Mouse (Mus musculus): ENCODE results near the gene Itsn1. TPM values are rescaled to one million over a fixed set of nuclear protein-coding genes. Genes with fewer than 3 reads are reported as not detected.

Gene Itsn1
- polyA plus RNA-seq, 1 experiment from 2014 or later = 60.7 TPM

DNA sequence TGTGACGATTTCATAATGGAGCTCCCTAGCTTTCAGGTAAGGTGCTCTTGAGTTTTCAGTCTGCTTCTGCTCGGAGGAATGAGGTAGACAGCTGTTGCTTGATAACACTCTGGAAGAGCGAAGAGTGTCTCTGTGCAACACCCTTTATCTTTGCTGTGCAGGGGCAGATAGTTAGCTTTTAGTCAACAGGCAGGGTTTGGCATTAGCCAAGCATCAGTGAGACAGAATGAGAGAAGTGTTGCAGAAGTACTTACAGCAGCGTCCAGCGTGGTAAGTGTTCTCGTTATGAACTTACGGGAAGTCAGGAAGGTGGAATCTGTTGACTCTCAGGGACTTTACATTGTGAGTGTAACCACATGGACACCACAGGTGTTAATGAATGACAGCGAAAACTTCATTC lies 75.3 kb downstream of the Itsn1 start:
- peaks cover 17% of the 10 kb centered on the region for H3K36me3 ChIP-seq (ENCODE audit: control insufficient read depth, insufficient read depth, low read length)
- WGBS = 93% methylated on average over 8 of the region's 8 CpGs
- H3K27me3 ChIP-seq (ENCODE audit: control insufficient read depth, insufficient read depth, low read depth, low read length) = no peaks in the 10 kb centered on the region
- no peak overlapping the region for H3K4me2 ChIP-seq (ENCODE audit: low read length)
- H3K4me1 ChIP-seq (ENCODE audit: control insufficient read depth, insufficient read depth, low read length) = no peaks in the 10 kb centered on the region
- ATAC-seq = no peak
- no peak overlapping the region for H3K27ac ChIP-seq (ENCODE audit: low read length)
- H3K4me3 ChIP-seq (ENCODE audit: low read depth, low read length) = no peak overlapping the region
- H3K9me3 ChIP-seq (replicated peaks; ENCODE audit: control insufficient read depth, low read length, poor library complexity, severe bottlenecking) = no peaks in the 10 kb centered on the region
- H3K9ac ChIP-seq (ENCODE audit: low read depth, low read length) = no peak overlapping the region

DNA sequence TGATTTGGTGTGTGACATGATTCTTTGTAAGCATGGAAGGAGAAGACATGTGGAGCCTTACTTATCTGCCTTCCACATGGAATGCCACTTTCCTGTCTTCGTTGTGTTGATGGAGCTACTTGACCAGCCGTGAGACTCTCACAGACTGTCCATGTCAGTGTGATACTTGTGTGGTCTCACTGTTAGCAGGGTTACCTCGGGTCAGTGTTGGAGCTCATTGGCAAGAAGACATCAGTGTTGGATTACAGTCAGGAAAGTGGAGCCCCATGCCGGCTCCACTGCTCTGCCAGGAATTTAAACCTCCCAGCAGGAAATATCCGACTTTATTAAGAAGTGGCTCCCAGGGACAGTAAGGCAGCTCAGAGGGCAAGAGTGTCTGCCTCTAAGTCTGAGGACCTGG lies 75.8 kb downstream of the Itsn1 start:
- Histone ChIP-seq H3K36me3 (ENCODE audit: control insufficient read depth, insufficient read depth, low read length) (peaks cover 17% of the 10 kb centered on the region), H3K9me3 (replicated peaks; ENCODE audit: control insufficient read depth, low read length, poor library complexity, severe bottlenecking) (no peaks in the 10 kb centered on the region)
- 78% methylated on average over 5 of the region's 5 CpGs for WGBS

GRCm38 (mm10) chr16:91810235-91810634 lies 81.2 kb downstream of the Itsn1 start:
- ATAC-seq = no peak
- H3K4me1 ChIP-seq (ENCODE audit: control insufficient read depth, insufficient read depth, low read length) = no peaks in the 10 kb centered on the region
- WGBS = 91% methylated on average over 7 of the region's 7 CpGs
- H3K9me3 ChIP-seq (replicated peaks; ENCODE audit: control insufficient read depth, low read length, poor library complexity, severe bottlenecking) = no peaks in the 10 kb centered on the region
- H3K36me3 ChIP-seq (ENCODE audit: control insufficient read depth, insufficient read depth, low read length) = peaks cover 6% of the 10 kb centered on the region; the same call in 1 of the 2 replicates
- H3K9ac ChIP-seq (ENCODE audit: low read depth, low read length) = no peak overlapping the region
- no peak overlapping the region for H3K27ac ChIP-seq (ENCODE audit: low read length)
- H3K27me3 ChIP-seq (ENCODE audit: control insufficient read depth, insufficient read depth, low read depth, low read length) = no peaks in the 10 kb centered on the region
- no peak overlapping the region for H3K4me2 ChIP-seq (ENCODE audit: low read length)
- no peak overlapping the region for H3K4me3 ChIP-seq (ENCODE audit: low read depth, low read length)

More for the DNA sequence above, 75.8 kb downstream of the Itsn1 start:
- no peak overlapping the region for H3K27ac ChIP-seq (ENCODE audit: low read length)
- H3K27me3 ChIP-seq (ENCODE audit: control insufficient read depth, insufficient read depth, low read depth, low read length) = no peaks in the 10 kb centered on the region
- H3K9ac ChIP-seq (ENCODE audit: low read depth, low read length) = no peak overlapping the region
- no peak overlapping the region for H3K4me3 ChIP-seq (ENCODE audit: low read depth, low read length)
- no peak for ATAC-seq
- H3K4me2 ChIP-seq (ENCODE audit: low read length) = no peak overlapping the region
- H3K4me1 ChIP-seq (ENCODE audit: control insufficient read depth, insufficient read depth, low read length) = no peaks in the 10 kb centered on the region

- H3K27me3 ChIP-seq (ENCODE audit: control insufficient read depth, insufficient read depth, low read depth, low read length) = no peaks in the 10 kb centered on the region
- H3K4me2 ChIP-seq (ENCODE audit: low read length) = no peak overlapping the region
- H3K4me1 ChIP-seq (ENCODE audit: control insufficient read depth, insufficient read depth, low read length) = no peaks in the 10 kb centered on the region
- no peak overlapping the region for H3K9ac ChIP-seq (ENCODE audit: low read depth, low read length)
- no peaks in the 10 kb centered on the region for H3K9me3 ChIP-seq (replicated peaks; ENCODE audit: control insufficient read depth, low read length, poor library complexity, severe bottlenecking)
- 94% methylated on average over 7 of the region's 7 CpGs for WGBS
- H3K4me3 ChIP-seq (ENCODE audit: low read depth, low read length) = no peak overlapping the region
- no peak overlapping the region for H3K27ac ChIP-seq (ENCODE audit: low read length)
- peaks cover 11% of the 10 kb centered on the region for H3K36me3 ChIP-seq (ENCODE audit: control insufficient read depth, insufficient read depth, low read length)
- ATAC-seq = no peak
These were observed 82.3 kb downstream of the Itsn1 start for GRCm38 (mm10) chr16:91811339-91811738.

DNA sequence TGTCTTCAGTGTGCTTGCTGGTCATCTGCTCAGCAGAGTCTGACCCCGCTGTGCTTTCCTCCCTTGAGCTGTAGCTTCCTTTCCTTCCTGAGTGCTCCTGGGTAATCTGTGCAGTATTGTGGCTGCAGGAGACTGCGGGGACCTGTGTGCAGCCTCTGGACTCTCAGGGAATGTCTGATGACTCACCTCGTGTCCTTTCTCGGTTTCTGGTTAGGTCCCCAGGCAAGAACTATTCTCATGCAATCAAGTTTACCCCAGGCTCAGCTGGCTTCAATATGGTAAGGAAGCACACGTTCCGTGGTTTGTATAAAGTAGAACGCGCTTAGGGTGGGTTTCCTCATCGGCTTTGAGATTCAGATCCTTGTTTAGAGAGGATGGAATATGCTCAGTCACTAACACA lies 82.8 kb downstream of the Itsn1 start:
- no peak for ATAC-seq

GRCm38 (mm10) chr16:91813543-91813942 lies 84.5 kb downstream of the Itsn1 start:
- WGBS = 91% methylated on average over 6 of the region's 6 CpGs
- Histone ChIP-seq H3K9ac (ENCODE audit: low read depth, low read length) (no peak overlapping the region), H3K27me3 (ENCODE audit: control insufficient read depth, insufficient read depth, low read depth, low read length) (no peaks in the 10 kb centered on the region), H3K36me3 (ENCODE audit: control insufficient read depth, insufficient read depth, low read length) (peaks cover 29% of the 10 kb centered on the region), H3K9me3 (replicated peaks; ENCODE audit: control insufficient read depth, low read length, poor library complexity, severe bottlenecking) (no peaks in the 10 kb centered on the region), H3K4me3 (ENCODE audit: low read depth, low read length) (no peak overlapping the region), H3K4me2 (ENCODE audit: low read length) (no peak overlapping the region), H3K27ac (ENCODE audit: low read length) (no peak overlapping the region), H3K4me1 (ENCODE audit: control insufficient read depth, insufficient read depth, low read length) (no peaks in the 10 kb centered on the region)
- no peak for ATAC-seq

More for the DNA sequence above, 82.8 kb downstream of the Itsn1 start:
- H3K4me3 ChIP-seq (ENCODE audit: low read depth, low read length) = no peak overlapping the region
- no peaks in the 10 kb centered on the region for H3K4me1 ChIP-seq (ENCODE audit: control insufficient read depth, insufficient read depth, low read length)
- H3K27ac ChIP-seq (ENCODE audit: low read length) = no peak overlapping the region
- no peaks in the 10 kb centered on the region for H3K27me3 ChIP-seq (ENCODE audit: control insufficient read depth, insufficient read depth, low read depth, low read length)
- peaks cover 16% of the 10 kb centered on the region for H3K36me3 ChIP-seq (ENCODE audit: control insufficient read depth, insufficient read depth, low read length)
- H3K9me3 ChIP-seq (replicated peaks; ENCODE audit: control insufficient read depth, low read length, poor library complexity, severe bottlenecking) = no peaks in the 10 kb centered on the region
- 92% methylated on average over 9 of the region's 9 CpGs for WGBS
- no peak overlapping the region for H3K9ac ChIP-seq (ENCODE audit: low read depth, low read length)
- no peak overlapping the region for H3K4me2 ChIP-seq (ENCODE audit: low read length)

GRCm38 (mm10) chr16:91815067-91815466 lies 86.0 kb downstream of the Itsn1 start:
- no peak overlapping the region for H3K4me3 ChIP-seq (ENCODE audit: low read depth, low read length)
- 92% methylated on average over 3 of the region's 3 CpGs for WGBS
- H3K9ac ChIP-seq (ENCODE audit: low read depth, low read length) = no peak overlapping the region
- no peaks in the 10 kb centered on the region for H3K4me1 ChIP-seq (ENCODE audit: control insufficient read depth, insufficient read depth, low read length)
- H3K27me3 ChIP-seq (ENCODE audit: control insufficient read depth, insufficient read depth, low read depth, low read length) = no peaks in the 10 kb centered on the region
- ATAC-seq = no peak
- H3K36me3 ChIP-seq (ENCODE audit: control insufficient read depth, insufficient read depth, low read length) = peaks cover 33% of the 10 kb centered on the region
- no peaks in the 10 kb centered on the region for H3K9me3 ChIP-seq (replicated peaks; ENCODE audit: control insufficient read depth, low read length, poor library complexity, severe bottlenecking)
- no peak overlapping the region for H3K27ac ChIP-seq (ENCODE audit: low read length)
- H3K4me2 ChIP-seq (ENCODE audit: low read length) = no peak overlapping the region

GRCm38 (mm10) chr16:91820299-91820698 lies 91.2 kb downstream of the Itsn1 start:
- 91% methylated on average over 8 of the region's 8 CpGs for WGBS
- Histone ChIP-seq H3K27me3 (ENCODE audit: control insufficient read depth, insufficient read depth, low read depth, low read length) (no peaks in the 10 kb centered on the region), H3K9ac (ENCODE audit: low read depth, low read length) (no peak overlapping the region), H3K27ac (ENCODE audit: low read length) (no peak overlapping the region), H3K4me3 (ENCODE audit: low read depth, low read length) (no peak overlapping the region), H3K36me3 (ENCODE audit: control insufficient read depth, insufficient read depth, low read length) (peaks cover 50% of the 10 kb centered on the region), H3K4me1 (ENCODE audit: control insufficient read depth, insufficient read depth, low read length) (no peaks in the 10 kb centered on the region), H3K4me2 (ENCODE audit: low read length) (no peak overlapping the region), H3K9me3 (replicated peaks; ENCODE audit: control insufficient read depth, low read length, poor library complexity, severe bottlenecking) (no peaks in the 10 kb centered on the region)
- ATAC-seq = no peak

DNA sequence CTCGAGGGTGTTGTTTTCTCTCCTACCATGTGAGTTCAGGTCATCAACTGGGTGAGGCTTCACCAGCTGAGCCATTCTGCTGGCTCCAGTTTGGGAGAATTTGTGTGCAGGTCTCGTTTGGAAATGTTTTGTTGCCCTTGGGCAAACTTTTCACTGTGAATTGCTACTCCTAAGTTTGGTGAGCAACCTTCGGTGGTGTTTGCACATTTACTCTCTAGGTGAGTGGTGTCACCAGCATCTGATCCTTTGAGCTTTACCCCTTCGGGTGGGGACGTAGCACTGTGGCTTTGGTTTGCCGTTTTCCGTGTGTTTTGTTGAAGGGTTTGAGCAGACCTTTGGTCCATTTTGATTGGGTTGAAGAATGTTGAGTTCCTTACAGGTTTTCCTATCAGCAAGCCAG lies 93.2 kb downstream of the Itsn1 start:
- Histone ChIP-seq H3K4me1 (ENCODE audit: control insufficient read depth, insufficient read depth, low read length) (no peaks in the 10 kb centered on the region), H3K4me3 (ENCODE audit: low read depth, low read length) (no peak overlapping the region), H3K9me3 (replicated peaks; ENCODE audit: control insufficient read depth, low read length, poor library complexity, severe bottlenecking) (no peaks in the 10 kb centered on the region), H3K36me3 (ENCODE audit: control insufficient read depth, insufficient read depth, low read length) (peaks cover 32% of the 10 kb centered on the region), H3K9ac (ENCODE audit: low read depth, low read length) (no peak overlapping the region), H3K4me2 (ENCODE audit: low read length) (no peak overlapping the region), H3K27me3 (ENCODE audit: control insufficient read depth, insufficient read depth, low read depth, low read length) (no peaks in the 10 kb centered on the region), H3K27ac (ENCODE audit: low read length) (no peak overlapping the region)
- 92% methylated on average over 7 of the region's 7 CpGs for WGBS
- ATAC-seq = no peak

DNA sequence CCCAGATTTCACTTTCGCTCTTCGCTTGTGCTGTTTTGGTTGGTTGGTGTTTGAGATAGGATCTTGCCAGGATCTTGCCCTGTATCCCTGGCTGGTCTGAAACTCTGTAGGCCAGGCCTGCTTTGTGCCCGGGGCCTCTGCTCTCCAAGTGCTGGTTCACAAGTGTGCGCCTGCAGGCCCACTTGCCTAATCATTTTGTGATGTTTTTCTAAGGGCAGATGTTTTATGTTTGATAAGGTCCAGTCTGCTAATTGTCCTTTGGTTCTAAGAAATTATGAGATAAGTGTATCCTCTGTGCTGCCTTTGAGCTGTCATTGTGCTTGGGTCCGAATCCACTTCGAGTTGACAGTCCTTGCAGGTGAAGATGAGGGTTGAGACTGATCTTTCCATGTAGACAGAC lies 93.7 kb downstream of the Itsn1 start:
- H3K9ac ChIP-seq (ENCODE audit: low read depth, low read length) = no peak overlapping the region
- ATAC-seq = no peak
- no peaks in the 10 kb centered on the region for H3K27me3 ChIP-seq (ENCODE audit: control insufficient read depth, insufficient read depth, low read depth, low read length)
- H3K36me3 ChIP-seq (ENCODE audit: control insufficient read depth, insufficient read depth, low read length) = peaks cover 30% of the 10 kb centered on the region
- H3K27ac ChIP-seq (ENCODE audit: low read length) = no peak overlapping the region
- H3K4me1 ChIP-seq (ENCODE audit: control insufficient read depth, insufficient read depth, low read length) = no peaks in the 10 kb centered on the region
- no peak overlapping the region for H3K4me3 ChIP-seq (ENCODE audit: low read depth, low read length)
- H3K9me3 ChIP-seq (replicated peaks; ENCODE audit: control insufficient read depth, low read length, poor library complexity, severe bottlenecking) = no peaks in the 10 kb centered on the region
- no peak overlapping the region for H3K4me2 ChIP-seq (ENCODE audit: low read length)
- WGBS = 94% methylated on average over 6 of the region's 6 CpGs

Measured in midbrain, embryonic 16.5 days (tissue).